Mouse (Mus musculus): ENCODE results near the gene Krt19. TPM values are rescaled to one million over a fixed set of nuclear protein-coding genes. Genes with fewer than 3 reads are reported as not detected.

The Krt19 gene
- polyA plus RNA-seq (2012; ENCODE audit: insufficient read depth, low replicate concordance): not detected in 2 replicates

DNA sequence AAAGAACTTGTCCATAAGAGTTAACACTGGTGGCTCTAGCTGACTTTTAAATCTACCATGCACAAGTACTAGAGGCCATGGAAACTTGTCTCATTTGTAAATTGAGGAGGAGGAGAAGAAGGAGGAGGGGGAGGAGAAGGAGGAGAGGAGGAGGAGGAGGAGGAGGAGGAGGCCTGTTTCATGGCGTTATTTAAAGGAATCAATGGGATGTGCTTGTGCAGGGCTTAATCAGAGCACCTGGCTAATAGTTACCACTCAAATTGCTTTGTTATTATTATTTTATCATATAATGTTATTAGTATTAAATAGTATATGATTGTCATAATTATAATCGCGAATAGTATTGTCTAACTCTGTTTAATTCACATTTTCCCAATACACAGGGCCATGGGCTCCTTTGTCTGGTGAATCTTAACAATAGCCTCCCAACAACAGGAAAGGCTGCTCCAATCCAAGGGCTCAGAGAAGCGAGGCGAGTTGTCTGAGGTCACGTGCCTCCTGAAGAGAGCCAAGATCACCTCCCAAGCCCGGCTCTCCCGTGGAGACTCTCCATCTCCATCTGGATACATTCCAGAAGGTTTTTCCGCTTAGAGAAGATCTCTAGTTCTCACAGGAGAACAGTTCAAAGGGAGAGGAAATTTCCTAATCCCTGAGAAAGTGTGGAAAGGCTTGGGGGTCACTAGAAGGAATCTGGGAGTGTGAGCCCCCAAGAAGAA is at the start of gene Krt19:
Gene Krt19 (minus strand): TSS at position 51 of the 716 bp plus-strand sequence.
- 0 out of 2 replicates have a peak, but pooled peaks cover 3% of the 10 kb centered on the region for H3K9me3 ChIP-seq
- no peaks in the 10 kb centered on the region for H3K4me1 ChIP-seq
- H3K4me3 ChIP-seq (replicated peaks): no peak within 1 kb of the TSS
- H3K36me3 ChIP-seq (replicated peaks; ENCODE audit: low read length): no peaks in the 10 kb centered on the region
- H3K27me3 ChIP-seq (replicated peaks): peaks cover 32% of the 10 kb centered on the region
- no peak for TF ChIP-seq GATA1 (IDR thresholded peaks at IDR 0.05; ENCODE audit: borderline replicate concordance, low read length)
- TF ChIP-seq FLI1 (IDR thresholded peaks at IDR 0.05; ENCODE audit: low read length): no peak

DNA sequence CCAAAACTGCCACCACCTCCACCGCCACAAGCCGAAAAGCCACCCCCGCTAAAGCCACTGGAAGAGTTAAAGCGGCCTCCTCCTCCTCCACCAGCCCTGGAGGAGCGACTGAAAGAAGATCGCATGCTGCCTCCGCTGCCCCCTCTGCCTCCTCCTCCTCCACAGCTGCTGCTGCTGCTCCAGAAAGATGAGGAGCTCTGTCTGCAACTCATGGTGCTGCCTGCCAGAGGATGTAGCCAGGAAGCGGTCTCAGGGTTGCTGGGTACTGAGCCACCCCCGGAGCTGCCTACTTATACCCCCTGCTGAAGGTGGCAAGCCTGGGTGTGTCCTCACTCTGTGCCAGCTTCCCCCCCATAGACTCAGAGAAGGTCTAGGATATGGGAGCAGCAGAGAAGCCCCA is 44.5 kb upstream of the Krt19 start, which contains the start of gene Krt9:
Gene Krt9 (minus strand): TSS at position 255 of the 400 bp plus-strand sequence.
- no peak for TF ChIP-seq FLI1 (IDR thresholded peaks at IDR 0.05; ENCODE audit: low read length)
- TF ChIP-seq GATA1 (IDR thresholded peaks at IDR 0.05; ENCODE audit: borderline replicate concordance, low read length): no peak
- Histone ChIP-seq H3K4me3 (replicated peaks) (no peak within 1 kb of the TSS), H3K27me3 (replicated peaks) (peaks cover 6% of the 10 kb centered on the region), H3K4me1 (no peaks in the 10 kb centered on the region), H3K36me3 (replicated peaks; ENCODE audit: low read length) (no peaks in the 10 kb centered on the region), H3K9me3 (peaks cover 14% of the 10 kb centered on the region; the same call in 1 of the 2 replicates)

DNA sequence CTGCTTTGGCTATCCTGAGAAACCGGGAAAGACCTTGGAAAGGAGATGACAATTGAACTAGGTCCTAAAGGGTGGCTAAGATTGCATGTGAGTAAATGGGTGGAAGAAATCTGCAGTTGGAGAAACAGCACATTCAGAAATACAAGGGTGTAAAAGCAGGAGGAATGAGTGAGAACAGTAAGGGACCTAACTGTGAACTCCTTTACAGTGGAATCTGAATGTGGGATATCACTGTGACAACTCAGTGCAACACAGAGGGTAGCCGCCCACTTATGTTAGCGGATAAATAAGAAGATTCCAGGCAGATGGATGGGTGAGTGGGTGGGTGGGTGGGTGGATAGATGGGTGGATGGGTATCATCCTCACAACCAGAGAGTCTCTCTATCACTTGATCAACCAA is 43.4 kb upstream of the Krt19 start:
- peaks cover 14% of the 10 kb centered on the region; the same call in 1 of the 2 replicates for H3K9me3 ChIP-seq
- no peaks in the 10 kb centered on the region for H3K36me3 ChIP-seq (replicated peaks; ENCODE audit: low read length)
- no peak for TF ChIP-seq FLI1 (IDR thresholded peaks at IDR 0.05; ENCODE audit: low read length)
- no peak for TF ChIP-seq GATA1 (IDR thresholded peaks at IDR 0.05; ENCODE audit: borderline replicate concordance, low read length)
- H3K4me3 ChIP-seq (replicated peaks): no peak overlapping the region
- no peaks in the 10 kb centered on the region for H3K4me1 ChIP-seq
- H3K27me3 ChIP-seq (replicated peaks): peaks cover 6% of the 10 kb centered on the region

DNA sequence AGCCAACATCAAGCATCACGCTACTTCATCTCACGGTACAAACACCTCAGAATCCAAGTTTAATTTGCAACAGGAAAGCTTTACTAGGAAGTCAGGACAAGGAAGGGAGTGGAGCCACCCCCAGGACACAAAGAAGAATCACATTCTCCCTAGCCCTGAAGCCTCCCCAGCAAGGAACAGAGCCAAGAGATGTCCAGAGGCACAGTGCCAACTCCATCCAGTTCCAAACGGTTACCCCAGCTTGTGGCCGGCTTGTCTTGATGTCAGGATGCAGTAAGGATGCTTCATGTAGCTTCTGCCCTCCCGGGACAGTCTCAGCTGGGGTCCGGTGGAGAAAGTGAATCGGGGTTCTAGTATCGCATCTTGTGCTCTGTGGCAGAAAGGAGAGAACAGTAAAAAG is 38.3 kb upstream of the Krt19 start:
- Histone ChIP-seq H3K36me3 (replicated peaks; ENCODE audit: low read length) (no peaks in the 10 kb centered on the region), H3K27me3 (replicated peaks) (no peaks in the 10 kb centered on the region), H3K4me3 (replicated peaks) (no peak overlapping the region), H3K9me3 (peaks cover 31% of the 10 kb centered on the region), H3K4me1 (no peaks in the 10 kb centered on the region)
- TF ChIP-seq GATA1 (IDR thresholded peaks at IDR 0.05; ENCODE audit: borderline replicate concordance, low read length) (no peak), FLI1 (IDR thresholded peaks at IDR 0.05; ENCODE audit: low read length) (no peak)

DNA sequence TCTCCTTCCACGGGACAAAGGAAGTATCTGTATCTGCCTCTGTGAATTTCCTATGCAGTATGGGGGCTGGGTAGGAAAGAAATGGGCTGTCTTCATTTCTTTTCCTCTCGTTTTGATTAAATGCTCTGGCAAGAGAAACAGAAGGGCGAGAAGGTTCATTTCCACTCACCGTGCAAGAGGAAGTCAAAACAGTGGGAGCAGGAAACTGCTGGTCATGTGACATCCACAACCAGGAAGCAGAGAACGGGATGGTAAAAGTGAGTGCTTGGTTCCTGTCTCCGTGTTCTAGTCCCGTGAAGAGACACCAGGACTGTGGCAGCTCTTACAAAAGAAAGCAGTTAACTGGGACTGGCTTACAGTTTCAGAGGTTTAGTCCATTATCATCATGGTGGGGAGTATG is 33.3 kb upstream of the Krt19 start:
- Histone ChIP-seq H3K36me3 (replicated peaks; ENCODE audit: low read length) (no peaks in the 10 kb centered on the region), H3K27me3 (replicated peaks) (peaks cover 4% of the 10 kb centered on the region), H3K4me1 (no peaks in the 10 kb centered on the region), H3K9me3 (peaks cover 17% of the 10 kb centered on the region), H3K4me3 (replicated peaks) (no peak overlapping the region)
- TF ChIP-seq GATA1 (IDR thresholded peaks at IDR 0.05; ENCODE audit: borderline replicate concordance, low read length): no peak
- TF ChIP-seq FLI1 (IDR thresholded peaks at IDR 0.05; ENCODE audit: low read length): no peak

DNA sequence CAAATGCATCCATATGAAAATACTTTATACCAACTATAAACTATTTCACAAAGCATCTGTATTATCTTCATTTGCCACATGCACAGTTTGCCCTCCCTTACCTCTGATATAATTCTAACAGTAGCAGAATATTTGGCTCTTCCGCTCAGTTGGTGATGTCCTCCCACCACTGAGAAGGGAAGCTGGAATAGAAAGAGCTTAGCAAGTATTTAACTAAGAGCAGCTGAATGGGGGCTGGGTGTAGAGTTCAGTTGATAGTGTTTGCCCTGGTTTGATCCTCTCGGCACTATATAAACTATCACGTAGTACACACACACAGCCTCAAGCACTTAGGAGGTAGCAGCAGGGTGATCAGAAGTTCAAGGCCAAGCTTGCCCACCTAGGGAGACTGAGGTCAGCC is 30.8 kb upstream of the Krt19 start:
- H3K9me3 ChIP-seq: peaks cover 9% of the 10 kb centered on the region
- H3K27me3 ChIP-seq (replicated peaks): peaks cover 4% of the 10 kb centered on the region
- TF ChIP-seq FLI1 (IDR thresholded peaks at IDR 0.05; ENCODE audit: low read length): no peak
- TF ChIP-seq GATA1 (IDR thresholded peaks at IDR 0.05; ENCODE audit: borderline replicate concordance, low read length): no peak
- H3K4me1 ChIP-seq: no peaks in the 10 kb centered on the region
- no peaks in the 10 kb centered on the region for H3K36me3 ChIP-seq (replicated peaks; ENCODE audit: low read length)
- no peak overlapping the region for H3K4me3 ChIP-seq (replicated peaks)

DNA sequence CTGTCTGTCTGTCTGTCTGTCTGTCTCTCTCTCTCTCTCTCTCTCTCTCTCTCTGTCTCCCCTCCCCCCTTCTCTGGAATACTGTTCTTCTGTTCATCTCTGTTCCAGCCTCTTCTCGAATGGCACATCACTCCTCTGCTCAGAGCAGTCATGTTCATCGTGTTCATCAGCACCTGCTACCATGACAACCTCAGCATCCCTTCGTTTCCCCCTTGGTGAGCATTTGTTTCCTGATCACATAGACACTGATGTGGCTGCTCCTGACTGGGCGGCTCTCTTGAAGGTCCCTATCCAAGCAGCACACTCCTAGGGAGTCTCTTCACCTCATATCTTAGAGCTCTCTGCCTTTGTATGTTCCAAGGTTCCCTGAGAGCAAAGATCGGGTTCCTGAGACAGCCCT is 29.8 kb upstream of the Krt19 start:
- Histone ChIP-seq H3K36me3 (replicated peaks; ENCODE audit: low read length) (no peaks in the 10 kb centered on the region), H3K4me1 (no peaks in the 10 kb centered on the region), H3K4me3 (replicated peaks) (no peak overlapping the region), H3K9me3 (peaks cover 9% of the 10 kb centered on the region), H3K27me3 (replicated peaks) (peaks cover 4% of the 10 kb centered on the region)
- no peak for TF ChIP-seq GATA1 (IDR thresholded peaks at IDR 0.05; ENCODE audit: borderline replicate concordance, low read length)
- TF ChIP-seq FLI1 (IDR thresholded peaks at IDR 0.05; ENCODE audit: low read length): no peak

DNA sequence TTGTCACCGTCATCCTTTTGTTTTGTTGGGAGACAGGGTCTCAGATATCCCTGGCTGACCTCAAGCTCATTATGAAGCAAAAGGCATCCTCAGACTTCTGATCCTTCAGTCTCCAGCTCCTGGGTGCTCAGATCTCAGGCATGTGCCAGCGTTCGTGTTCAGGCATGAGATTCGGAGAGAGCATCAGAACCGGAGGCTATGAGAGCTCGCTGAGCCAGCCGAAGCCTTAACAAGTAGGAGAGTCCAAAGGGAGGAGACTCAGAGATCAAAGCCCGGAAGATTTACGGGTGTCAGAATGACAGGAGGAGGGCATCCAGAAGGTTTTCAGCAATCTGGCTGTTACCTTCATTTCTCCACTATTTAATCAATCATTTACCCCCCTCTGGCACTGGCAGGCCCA is 28.3 kb upstream of the Krt19 start:
- TF ChIP-seq GATA1 (IDR thresholded peaks at IDR 0.05; ENCODE audit: borderline replicate concordance, low read length) (no peak), FLI1 (IDR thresholded peaks at IDR 0.05; ENCODE audit: low read length) (no peak)
- no peaks in the 10 kb centered on the region for H3K9me3 ChIP-seq

DNA sequence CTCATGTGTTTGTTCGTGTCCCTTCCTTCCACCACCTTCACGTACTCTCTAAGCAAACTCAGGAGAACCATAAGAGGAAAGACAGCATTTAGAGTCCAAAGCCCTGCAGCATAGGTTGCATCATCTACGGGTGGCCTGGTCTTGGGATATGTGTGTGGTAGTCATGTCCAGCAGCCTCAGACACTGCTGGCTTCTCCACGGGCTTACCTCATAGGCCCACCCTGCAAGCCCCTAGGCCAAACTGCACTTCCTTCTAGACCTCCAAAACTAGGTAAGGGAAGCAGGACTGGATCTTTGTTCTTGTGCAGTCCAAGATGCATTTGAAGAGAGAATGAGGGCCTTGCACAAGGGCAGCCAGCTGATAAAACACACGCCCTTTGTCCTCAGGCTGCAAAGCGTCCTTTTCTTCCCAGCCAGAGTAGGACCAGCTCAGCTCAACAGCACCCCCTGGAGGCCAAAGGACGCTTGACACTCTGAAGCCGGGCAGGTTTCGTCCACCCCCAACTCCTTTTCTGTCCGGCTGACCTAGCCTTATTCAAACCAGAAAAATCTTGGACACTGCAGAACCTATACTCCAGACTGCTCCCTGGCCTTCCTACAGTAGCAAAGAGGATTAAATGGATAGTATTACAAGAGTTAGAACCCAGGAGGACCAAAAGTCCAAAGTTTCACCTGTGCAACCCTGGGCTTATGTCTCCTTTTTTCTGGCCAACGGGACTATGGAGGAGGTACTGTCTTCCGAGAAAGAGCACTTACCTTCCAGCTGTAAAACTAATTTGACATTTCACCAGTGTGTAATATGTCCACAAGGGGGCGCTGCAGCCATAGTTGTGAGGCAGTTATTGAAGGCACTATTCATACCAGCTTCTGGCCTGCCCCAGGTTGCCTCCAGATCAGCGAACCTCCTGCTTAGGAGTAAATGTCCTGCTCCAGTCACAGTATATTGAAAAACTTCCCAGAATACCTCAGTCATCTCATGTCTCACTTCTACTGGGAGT is 20.6 kb upstream of the Krt19 start:
- no peaks in the 10 kb centered on the region for H3K4me1 ChIP-seq
- peaks cover 11% of the 10 kb centered on the region for H3K27me3 ChIP-seq (replicated peaks)
- no peak overlapping the region for H3K4me3 ChIP-seq (replicated peaks)
- no peaks in the 10 kb centered on the region for H3K9me3 ChIP-seq
- no peak for TF ChIP-seq GATA1 (IDR thresholded peaks at IDR 0.05; ENCODE audit: borderline replicate concordance, low read length)
- TF ChIP-seq FLI1 (IDR thresholded peaks at IDR 0.05; ENCODE audit: low read length): no peak
- H3K36me3 ChIP-seq (replicated peaks; ENCODE audit: low read length): no peaks in the 10 kb centered on the region

More for the DNA sequence above, 28.3 kb upstream of the Krt19 start:
- peaks cover 5% of the 10 kb centered on the region for H3K27me3 ChIP-seq (replicated peaks)
- no peak overlapping the region for H3K4me3 ChIP-seq (replicated peaks)
- H3K4me1 ChIP-seq: no peaks in the 10 kb centered on the region
- no peaks in the 10 kb centered on the region for H3K36me3 ChIP-seq (replicated peaks; ENCODE audit: low read length)
